Mouse (Mus musculus) neutrophil, adult 5-6 weeks (primary cell): ENCODE results near the gene Ccr4. TPM values are rescaled to one million over a fixed set of nuclear protein-coding genes. Genes with fewer than 3 reads are reported as not detected.

ENCODE experiments used
- ATAC-seq: fragments of 151-379, 151-347 bp; 2 replicates; pipeline ENCODE4 v1.8.0; 2017; ENCODE audit warnings: mild to moderate bottlenecking, moderate TSS enrichment; ENCODE audit not compliant: insufficient number of reproducible peaks, poor library complexity, low FRiP score, severe bottlenecking; ENCODE audit errors: extremely low read depth
- total RNA-seq: library from RNA; stranded (forward); fragments of 200-1000 nt; gene quantifications from 2 replicates; pipeline ENCODE4 v1.2.3, GENCODE M21; 2017

Ccr4 gene
- 0.61 TPM in 1 of 2 replicates, not detected in the other for total RNA-seq

GRCm38 (mm10) chr9:114504816-114505215, at the start of gene Ccr4:
TSS of gene Ccr4 (minus strand) at chr9:114504916.
- no peak for ATAC-seq

GRCm38 (mm10) chr9:114553828-114554227, 49.1 kb upstream of the Ccr4 start:
- ATAC-seq: no peak

GRCm38 (mm10) chr9:114550033-114550432, 45.3 kb upstream of the Ccr4 start:
- no peak for ATAC-seq

- ATAC-seq: no peak
These were observed 44.4 kb upstream of the Ccr4 start for GRCm38 (mm10) chr9:114549117-114549516.

GRCm38 (mm10) chr9:114548496-114548895, 43.8 kb upstream of the Ccr4 start:
- no peak for ATAC-seq

GRCm38 (mm10) chr9:114547643-114548077, 42.9 kb upstream of the Ccr4 start:
- ATAC-seq: no peak

- ATAC-seq: no peak
These were observed 42.0 kb upstream of the Ccr4 start for GRCm38 (mm10) chr9:114546765-114547164.

GRCm38 (mm10) chr9:114544754-114545393, 40.2 kb upstream of the Ccr4 start:
- ATAC-seq: no peak

- ATAC-seq: no peak
These were observed 39.4 kb upstream of the Ccr4 start for GRCm38 (mm10) chr9:114543882-114544753.

- no peak for ATAC-seq
These were observed 36.6 kb upstream of the Ccr4 start for GRCm38 (mm10) chr9:114541279-114541741.

- no peak for ATAC-seq
These were observed 34.4 kb upstream of the Ccr4 start for GRCm38 (mm10) chr9:114538996-114539563.

GRCm38 (mm10) chr9:114536628-114537027, 31.9 kb upstream of the Ccr4 start:
- ATAC-seq: no peak

- no peak for ATAC-seq
These were observed 30.2 kb upstream of the Ccr4 start for GRCm38 (mm10) chr9:114534747-114535517.

GRCm38 (mm10) chr9:114533848-114534247, 29.1 kb upstream of the Ccr4 start:
- ATAC-seq: no peak

- ATAC-seq: no peak
These were observed 26.6 kb upstream of the Ccr4 start for GRCm38 (mm10) chr9:114531276-114531675.

- no peak for ATAC-seq
These were observed 23.9 kb upstream of the Ccr4 start for GRCm38 (mm10) chr9:114528680-114529048.

GRCm38 (mm10) chr9:114527992-114528679, 23.4 kb upstream of the Ccr4 start:
- ATAC-seq: no peak

GRCm38 (mm10) chr9:114527085-114527484, 22.4 kb upstream of the Ccr4 start:
- no peak for ATAC-seq

- no peak for ATAC-seq
These were observed 21.9 kb upstream of the Ccr4 start for GRCm38 (mm10) chr9:114526581-114526980.
